Mouse (Mus musculus) CH12.LX (cell line): ENCODE results near the gene Tank. TPM values are rescaled to one million over a fixed set of nuclear protein-coding genes. Genes with fewer than 3 reads are reported as not detected.

Source experiments
- DNase-seq: peaks from one replicate; pipeline ENCODE4 v3.0.0-alpha.2; 2013; ENCODE audit errors: extremely low read depth
- H3K27ac ChIP-seq: 2 replicates; pipeline ENCODE4 v1.5.1; 2012; ENCODE audit warnings: low read depth, mild to moderate bottlenecking, control low read depth, moderate library complexity; ENCODE audit not compliant: insufficient read depth
- H3K27me3 ChIP-seq: replicated peaks from 2 replicates; pipeline ENCODE3; 2012; ENCODE audit warnings: inconsistent platforms
- H3K36me3 ChIP-seq, 2 experiments: replicated peaks in 1 of 2; 2 replicates each; pipeline versions ENCODE3 to v1.6.1; 2012; ENCODE audit warnings: inconsistent platforms in 1 of 2, low read length in 1 of 2, mild to moderate bottlenecking in 1 of 2, mixed read lengths in 1 of 2, moderate library complexity in 1 of 2; ENCODE audit not compliant: control insufficient read depth in 1 of 2, insufficient read depth in 1 of 2
- H3K4me1 ChIP-seq, 2 experiments: 2 replicates each; pipeline ENCODE4 v1.6.1; 2012; ENCODE audit warnings: inconsistent platforms in 1 of 2, moderate library complexity in 1 of 2; ENCODE audit not compliant: insufficient read depth in 2 of 2, control insufficient read depth in 1 of 2
- H3K4me2 ChIP-seq: 2 replicates; pipeline ENCODE4 v1.6.1; 2012; ENCODE audit warnings: low read depth, mild to moderate bottlenecking, control low read depth; ENCODE audit not compliant: poor library complexity, insufficient read depth, severe bottlenecking
- H3K4me3 ChIP-seq, 3 experiments: fragments of 150-350 bp in 1 of 3; sonication (generic) in 1 of 3; replicated peaks in 1 of 3; 2 replicates each; pipeline versions ENCODE3 to v1.5.1; 2011 to 2012; ENCODE audit warnings: low read depth in 2 of 3, low read length in 2 of 3, mild to moderate bottlenecking in 2 of 3, moderate library complexity in 2 of 3, control low read depth in 1 of 3, improper control_type of control experiment in 1 of 3, inconsistent platforms in 1 of 3, mixed read lengths in 1 of 3; ENCODE audit not compliant: poor library complexity in 1 of 3
- H3K79me2 ChIP-seq: replicated peaks from 2 replicates; pipeline ENCODE4 v1.6.1; 2012; ENCODE audit warnings: mild to moderate bottlenecking, moderate library complexity; ENCODE audit not compliant: control insufficient read depth, poor library complexity, insufficient read depth, severe bottlenecking; ENCODE audit errors: extremely low read depth
- H3K9ac ChIP-seq: 2 replicates; pipeline ENCODE4 v1.6.1; 2012; ENCODE audit warnings: low read depth, mild to moderate bottlenecking, control low read depth, moderate library complexity; ENCODE audit not compliant: insufficient read depth
- H3K9me3 ChIP-seq: replicated peaks from 2 replicates; pipeline ENCODE3; 2012; ENCODE audit warnings: low read length, inconsistent platforms, mixed read lengths
- BHLHE40 ChIP-seq: IDR thresholded peaks from 2 replicates; pipeline ENCODE4 v1.6.1; 2011; ENCODE audit warnings: mild to moderate bottlenecking, low read depth, low read length, improper control_type of control experiment
- CHD1 ChIP-seq: IDR thresholded peaks from 2 replicates; pipeline ENCODE4 v1.6.1; 2012; ENCODE audit warnings: low read depth, low read length, improper control_type of control experiment, inconsistent platforms
- CHD2 ChIP-seq: IDR thresholded peaks from 2 replicates; pipeline ENCODE4 v1.6.1; 2011; ENCODE audit warnings: low read length, improper control_type of control experiment
- ELF1 ChIP-seq: IDR thresholded peaks from 2 replicates; pipeline ENCODE4 v1.6.1; 2014; ENCODE audit warnings: low read depth, mild to moderate bottlenecking, inconsistent platforms, low read length, improper control_type of control experiment
- EP300 ChIP-seq: IDR thresholded peaks from 2 replicates; pipeline ENCODE4 v1.6.1; 2011; ENCODE audit warnings: low read length, improper control_type of control experiment
- ETS1 ChIP-seq: conservative IDR thresholded peaks from 2 replicates; pipeline ENCODE4 v1.6.1; 2012; ENCODE audit warnings: low read depth, mild to moderate bottlenecking, inconsistent platforms, low read length, improper control_type of control experiment, moderate library complexity
- GABPA ChIP-seq: IDR thresholded peaks from 2 replicates; pipeline ENCODE4 v1.6.1; 2012; ENCODE audit warnings: low read depth, low read length, improper control_type of control experiment, inconsistent platforms; ENCODE audit not compliant: insufficient replicate concordance
- HCFC1 ChIP-seq: IDR thresholded peaks from 2 replicates; pipeline ENCODE4 v1.6.1; 2012; ENCODE audit warnings: low read depth, mild to moderate bottlenecking, inconsistent platforms, low read length, improper control_type of control experiment
- IRF4 ChIP-seq: IDR thresholded peaks from 2 replicates; pipeline ENCODE4 v1.6.1; 2014; ENCODE audit warnings: low read depth, mild to moderate bottlenecking, inconsistent platforms, low read length, improper control_type of control experiment
- JUN ChIP-seq: IDR thresholded peaks from 2 replicates; pipeline ENCODE4 v1.6.1; 2011; ENCODE audit warnings: low read depth, mild to moderate bottlenecking, low read length, improper control_type of control experiment, moderate library complexity; ENCODE audit not compliant: insufficient read depth
- JUND ChIP-seq: conservative IDR thresholded peaks from 2 replicates; pipeline ENCODE4 v1.6.1; 2011; ENCODE audit warnings: low read depth, low read length, improper control_type of control experiment
- KAT2A ChIP-seq: IDR thresholded peaks from 2 replicates; pipeline ENCODE4 v1.6.1; 2012; ENCODE audit warnings: low read length, improper control_type of control experiment, inconsistent platforms; ENCODE audit not compliant: insufficient replicate concordance
- MAFK ChIP-seq: IDR thresholded peaks from 2 replicates; pipeline ENCODE4 v1.6.1; 2011; ENCODE audit warnings: low read length, improper control_type of control experiment; ENCODE audit not compliant: insufficient replicate concordance
- MAX ChIP-seq: IDR thresholded peaks from 2 replicates; pipeline ENCODE4 v1.6.1; 2011; ENCODE audit warnings: low read length, improper control_type of control experiment
- MAZ ChIP-seq: IDR thresholded peaks from 2 replicates; pipeline ENCODE4 v1.6.1; 2012; ENCODE audit warnings: low read depth, mild to moderate bottlenecking, inconsistent platforms, low read length, improper control_type of control experiment, moderate library complexity
- MXI1 ChIP-seq: IDR thresholded peaks from 2 replicates; pipeline ENCODE4 v1.6.1; 2011; ENCODE audit warnings: mild to moderate bottlenecking, low read depth, low read length, improper control_type of control experiment
- MYC ChIP-seq: IDR thresholded peaks from 2 replicates; pipeline ENCODE4 v1.6.1; 2011; ENCODE audit warnings: low read depth, mild to moderate bottlenecking, improper control_type of control experiment, low read length
- NRF1 ChIP-seq: IDR thresholded peaks from 2 replicates; pipeline ENCODE4 v1.6.1; 2014; ENCODE audit warnings: low read depth, mild to moderate bottlenecking, inconsistent platforms, low read length, improper control_type of control experiment, moderate library complexity
- PAX5 ChIP-seq: IDR thresholded peaks from 2 replicates; pipeline ENCODE4 v1.6.1; 2012; ENCODE audit warnings: low read length, inconsistent platforms, mixed read lengths
- POLR2AphosphoS2 ChIP-seq: IDR thresholded peaks from 2 replicates; pipeline ENCODE4 v1.6.1; 2011; ENCODE audit warnings: low read depth, low read length, improper control_type of control experiment
- RAD21 ChIP-seq: IDR thresholded peaks from 2 replicates; pipeline ENCODE4 v1.6.1; 2011; ENCODE audit warnings: low read depth, mild to moderate bottlenecking, low read length, improper control_type of control experiment, moderate library complexity
- RCOR1 ChIP-seq: conservative IDR thresholded peaks from 2 replicates; pipeline ENCODE4 v1.6.1; 2012; ENCODE audit warnings: low read depth, mild to moderate bottlenecking, inconsistent platforms, low read length, improper control_type of control experiment
- SIN3A ChIP-seq: IDR thresholded peaks from 2 replicates; pipeline ENCODE4 v1.6.1; 2012; ENCODE audit warnings: low read length, improper control_type of control experiment, inconsistent platforms
- SMC3 ChIP-seq: IDR thresholded peaks from 2 replicates; pipeline ENCODE4 v1.6.1; 2011; ENCODE audit warnings: low read depth, low read length, improper control_type of control experiment
- UBTF ChIP-seq: IDR thresholded peaks from 2 replicates; pipeline ENCODE4 v1.6.1; 2012; ENCODE audit warnings: low read depth, mild to moderate bottlenecking, inconsistent platforms, low read length, improper control_type of control experiment, moderate library complexity
- ZC3H11A ChIP-seq: IDR thresholded peaks from 2 replicates; pipeline ENCODE4 v1.6.1; 2012; ENCODE audit warnings: low read depth, mild to moderate bottlenecking, inconsistent platforms, low read length, improper control_type of control experiment
- ZNF384 ChIP-seq: IDR thresholded peaks from 2 replicates; pipeline ENCODE4 v1.6.1; 2012; ENCODE audit warnings: low read depth, low read length, improper control_type of control experiment, inconsistent platforms
- dilution Hi-C: fragments of 300-500 bp; cut with MboI; formaldehyde crosslinking; loops from 2 replicates; pipeline ENCODE4 v1.14.3; 2020; ENCODE audit warnings: low sequenced_read_pairs; ENCODE audit not compliant: extremely low pct_unique_long_range_greater_than_20kb, extremely low pct_ligation_motif_present
- in situ Hi-C: fragments of 300-500 bp; cut with MboI; formaldehyde crosslinking; loops from 3 replicates; pipeline ENCODE4 v1.14.3; 2019; ENCODE audit warnings: low sequenced_read_pairs, low pct_ligation_motif_present, low pct_unique_long_range_greater_than_20kb, mixed read lengths
- polyA plus RNA-seq: library from polyadenylated mRNA; unstranded; fragments of >175 nt; gene quantifications from 2 replicates; pipeline ENCODE4 v1.2.1, GENCODE M21; 2012; ENCODE audit warnings: low read depth; ENCODE audit not compliant: insufficient read length
- total RNA-seq, 2 experiments: library from RNA; depleted of rRNA; stranded (reverse); fragments of 300-350 nt in 1 of 2; fragments of >200 nt in 1 of 2; gene quantifications; 2 replicates each; pipeline ENCODE4 v1.2.3; 2012 to 2014

The Tank gene
- total and polyA plus RNA-seq, 3 experiments, result 45.7 to 152 (median 68.7) TPM

GRCm38 (mm10) chr2:61590751-61591150 is 12.4 kb downstream of the Tank start:
- in situ Hi-C loops, result no loop called here
- Histone ChIP-seq H3K79me2 (peaks cover 64% of the 10 kb centered on the region), H3K36me3 (peaks cover 17 to 34% of the 10 kb centered on the region in 2 experiments), H3K27ac (no peak overlapping the region)
- TF ChIP-seq SMC3, result no peak
- no peak for TF ChIP-seq ZC3H11A
- no peak for TF ChIP-seq MAX
- 0 out of 2 replicates have a peak, but pooled peaks have one; percentile 35 for TF ChIP-seq IRF4
- TF ChIP-seq JUN, result peak; percentile 32; the same call in 1 of the 2 replicates
- TF ChIP-seq UBTF, result no peak
- TF ChIP-seq MAZ, result no peak
- TF ChIP-seq GABPA, result no peak
- no peak for TF ChIP-seq BHLHE40
- TF ChIP-seq HCFC1, result no peak
- TF ChIP-seq CHD2, result no peak
- no peak for TF ChIP-seq PAX5
- no peak for TF ChIP-seq ETS1
- no peak for TF ChIP-seq NRF1
- no peak for TF ChIP-seq RCOR1
- TF ChIP-seq KAT2A, result no peak
- TF ChIP-seq SIN3A, result no peak
- TF ChIP-seq POLR2AphosphoS2, result no peak
- no peak for TF ChIP-seq RAD21
- peak; percentile 63 for TF ChIP-seq EP300
- 0 out of 2 replicates have a peak, but pooled peaks have one; percentile 22 for TF ChIP-seq MYC
- peak; percentile 52; the same call in 1 of the 2 replicates for TF ChIP-seq JUND
- no peak for TF ChIP-seq MXI1
- peak; percentile 74 for TF ChIP-seq ZNF384
- TF ChIP-seq CHD1, result no peak
- TF ChIP-seq ELF1, result no peak
- TF ChIP-seq MAFK, result 0 out of 2 replicates have a peak, but pooled peaks have one; percentile 17
- TF ChIP-seq, all 38 proteins: peak for 7
- dilution Hi-C loops, result no loop called here
- Histone ChIP-seq H3K4me3 (no peak overlapping the region), H3K27me3 (no peaks in the 10 kb centered on the region), H3K4me2 (no peak overlapping the region), H3K9ac (no peak overlapping the region), H3K4me1 (peaks cover 6 to 66% of the 10 kb centered on the region in 2 experiments), H3K9me3 (peaks cover 3% of the 10 kb centered on the region)
- DNase-seq, result no peak
